Mouse (Mus musculus): ENCODE measurements around the gene Gm42791. TPM values are rescaled to one million over a fixed set of nuclear protein-coding genes. Genes with fewer than 3 reads are reported as not detected.

Gene Gm42791
- polyA plus RNA-seq, 1 experiment from 2014 or later = 3.3 TPM

- ATAC-seq (ENCODE audit: borderline replicate concordance, extremely low read depth, low FRiP score, low TSS enrichment) = peak; percentile 85
- H3K4me3 ChIP-seq = peak overlapping the region; percentile 32
- peaks cover 33% of the 10 kb centered on the region for H3K4me1 ChIP-seq
- no peaks in the 10 kb centered on the region for H3K27me3 ChIP-seq
- H3K9me3 ChIP-seq = no peaks in the 10 kb centered on the region
- H3K9ac ChIP-seq = peak overlapping the region; percentile 40
- WGBS = 6% methylated on average over 26 of the region's 26 CpGs
- H3K27ac ChIP-seq = peak overlapping the region; percentile 52; the same call in 1 of the 2 replicates
- no peaks in the 10 kb centered on the region for H3K36me3 ChIP-seq
- H3K4me2 ChIP-seq = peak overlapping the region; percentile 69
Observed at GRCm38 (mm10) chr5:149006362-149007294, 11.7 kb upstream of the Gm42791 start.

- H3K9ac ChIP-seq = no peak overlapping the region
Observed at GRCm38 (mm10) chr5:149005701-149006361, 10.9 kb upstream of the Gm42791 start.

GRCm38 (mm10) chr5:149005083-149005482 lies 10.1 kb upstream of the Gm42791 start:
- H3K9me3 ChIP-seq = no peaks in the 10 kb centered on the region
- ATAC-seq (ENCODE audit: borderline replicate concordance, extremely low read depth, low FRiP score, low TSS enrichment) = no peak
- H3K27me3 ChIP-seq = no peaks in the 10 kb centered on the region
- H3K27ac ChIP-seq = no peak overlapping the region
- H3K4me2 ChIP-seq = no peak overlapping the region
- no peak overlapping the region for H3K4me3 ChIP-seq
- H3K9ac ChIP-seq = no peak overlapping the region
- no peaks in the 10 kb centered on the region for H3K36me3 ChIP-seq
- WGBS = 40% methylated on average over 9 of the region's 9 CpGs
- peaks cover 33% of the 10 kb centered on the region for H3K4me1 ChIP-seq

More at GRCm38 (mm10) chr5:149005701-149006361, 10.9 kb upstream of the Gm42791 start:
- 55% methylated on average over 9 of the region's 9 CpGs for WGBS
- Histone ChIP-seq H3K27me3 (no peaks in the 10 kb centered on the region), H3K4me1 (peaks cover 33% of the 10 kb centered on the region), H3K27ac (no peak overlapping the region), H3K4me2 (peak overlapping the region; percentile 69), H3K9me3 (no peaks in the 10 kb centered on the region), H3K4me3 (peak overlapping the region; percentile 32), H3K36me3 (no peaks in the 10 kb centered on the region)
- ATAC-seq (ENCODE audit: borderline replicate concordance, extremely low read depth, low FRiP score, low TSS enrichment) = no peak

- no peak for ATAC-seq (ENCODE audit: borderline replicate concordance, extremely low read depth, low FRiP score, low TSS enrichment)
- Histone ChIP-seq H3K4me1 (peaks cover 33% of the 10 kb centered on the region), H3K4me2 (no peak overlapping the region), H3K9me3 (no peaks in the 10 kb centered on the region), H3K9ac (no peak overlapping the region), H3K27ac (no peak overlapping the region), H3K27me3 (no peaks in the 10 kb centered on the region), H3K4me3 (no peak overlapping the region), H3K36me3 (no peaks in the 10 kb centered on the region)
- 39% methylated on average over 2 of the region's 2 CpGs for WGBS
Observed at GRCm38 (mm10) chr5:149003137-149003536, 8.2 kb upstream of the Gm42791 start.

- no peaks in the 10 kb centered on the region for H3K27me3 ChIP-seq
- no peak for ATAC-seq (ENCODE audit: borderline replicate concordance, extremely low read depth, low FRiP score, low TSS enrichment)
- H3K9me3 ChIP-seq = no peaks in the 10 kb centered on the region
- H3K4me3 ChIP-seq = no peak overlapping the region
- WGBS = 62% methylated on average over 6 of the region's 6 CpGs
- peak overlapping the region; percentile 51; the same call in 1 of the 2 replicates for H3K27ac ChIP-seq
- H3K4me2 ChIP-seq = 0 out of 2 replicates have a peak overlapping the region, but pooled peaks have one; percentile 8
- H3K4me1 ChIP-seq = peaks cover 30% of the 10 kb centered on the region
- H3K9ac ChIP-seq = no peak overlapping the region
- H3K36me3 ChIP-seq = no peaks in the 10 kb centered on the region
Observed at GRCm38 (mm10) chr5:149002803-149003115, 7.8 kb upstream of the Gm42791 start.

GRCm38 (mm10) chr5:149002034-149002802 lies 7.3 kb upstream of the Gm42791 start:
- Histone ChIP-seq H3K4me2 (0 out of 2 replicates have a peak overlapping the region, but pooled peaks have one; percentile 8), H3K36me3 (no peaks in the 10 kb centered on the region), H3K4me1 (peaks cover 27% of the 10 kb centered on the region), H3K9ac (no peak overlapping the region), H3K9me3 (no peaks in the 10 kb centered on the region), H3K4me3 (no peak overlapping the region), H3K27ac (peak overlapping the region; percentile 51), H3K27me3 (no peaks in the 10 kb centered on the region)
- 44% methylated on average over 20 of the region's 20 CpGs for WGBS
- no peak for ATAC-seq (ENCODE audit: borderline replicate concordance, extremely low read depth, low FRiP score, low TSS enrichment)

- H3K4me2 ChIP-seq = no peak overlapping the region
- H3K27me3 ChIP-seq = no peaks in the 10 kb centered on the region
- ATAC-seq (ENCODE audit: borderline replicate concordance, extremely low read depth, low FRiP score, low TSS enrichment) = no peak
- no peak overlapping the region for H3K9ac ChIP-seq
- H3K9me3 ChIP-seq = no peaks in the 10 kb centered on the region
- WGBS = 84% methylated on average over 7 of the region's 7 CpGs
- peaks cover 30% of the 10 kb centered on the region for H3K4me1 ChIP-seq
- no peak overlapping the region for H3K4me3 ChIP-seq
- no peak overlapping the region for H3K27ac ChIP-seq
- no peaks in the 10 kb centered on the region for H3K36me3 ChIP-seq
Observed at GRCm38 (mm10) chr5:148999802-149000201, 4.9 kb upstream of the Gm42791 start.

GRCm38 (mm10) chr5:148998512-148998911 lies 3.6 kb upstream of the Gm42791 start:
- H3K4me2 ChIP-seq = no peak overlapping the region
- ATAC-seq (ENCODE audit: borderline replicate concordance, extremely low read depth, low FRiP score, low TSS enrichment) = no peak
- no peak overlapping the region for H3K4me3 ChIP-seq
- H3K36me3 ChIP-seq = no peaks in the 10 kb centered on the region
- H3K9me3 ChIP-seq = no peaks in the 10 kb centered on the region
- H3K27ac ChIP-seq = no peak overlapping the region
- H3K4me1 ChIP-seq = peaks cover 40% of the 10 kb centered on the region
- no peaks in the 10 kb centered on the region for H3K27me3 ChIP-seq
- 67% methylated on average over 14 of the region's 14 CpGs for WGBS
- no peak overlapping the region for H3K9ac ChIP-seq

GRCm38 (mm10) chr5:148996709-148997037 lies 1.7 kb upstream of the Gm42791 start:
- Histone ChIP-seq H3K4me1 (peaks cover 28% of the 10 kb centered on the region), H3K9ac (no peak overlapping the region), H3K27ac (0 out of 2 replicates have a peak overlapping the region, but pooled peaks have one; percentile 13), H3K36me3 (no peaks in the 10 kb centered on the region), H3K4me2 (no peak overlapping the region), H3K4me3 (no peak overlapping the region), H3K27me3 (no peaks in the 10 kb centered on the region), H3K9me3 (no peaks in the 10 kb centered on the region)
- no peak for ATAC-seq (ENCODE audit: borderline replicate concordance, extremely low read depth, low FRiP score, low TSS enrichment)
- 55% methylated on average over 4 of the region's 4 CpGs for WGBS

GRCm38 (mm10) chr5:148995962-148996708 lies 1.2 kb upstream of the Gm42791 start:
- no peak for ATAC-seq (ENCODE audit: borderline replicate concordance, extremely low read depth, low FRiP score, low TSS enrichment)
- Histone ChIP-seq H3K4me3 (no peak overlapping the region), H3K4me1 (peaks cover 28% of the 10 kb centered on the region), H3K36me3 (no peaks in the 10 kb centered on the region), H3K4me2 (peak overlapping the region; percentile 4), H3K27me3 (no peaks in the 10 kb centered on the region), H3K9ac (peak overlapping the region; percentile 11; the same call in 1 of the 2 replicates), H3K9me3 (no peaks in the 10 kb centered on the region), H3K27ac (peak overlapping the region; percentile 95)
- 65% methylated on average over 9 of the region's 9 CpGs for WGBS

GRCm38 (mm10) chr5:148994311-148994705 lies 639 bp downstream of the Gm42791 start:
- Histone ChIP-seq H3K4me1 (peaks cover 28% of the 10 kb centered on the region), H3K9me3 (no peaks in the 10 kb centered on the region), H3K27me3 (no peaks in the 10 kb centered on the region), H3K4me2 (peak overlapping the region; percentile 75), H3K4me3 (peak overlapping the region; percentile 51), H3K36me3 (no peaks in the 10 kb centered on the region), H3K9ac (peak overlapping the region; percentile 51), H3K27ac (peak overlapping the region; percentile 95)
- ATAC-seq (ENCODE audit: borderline replicate concordance, extremely low read depth, low FRiP score, low TSS enrichment) = no peak; the same call in 1 of the 2 replicates
- 9% methylated on average over 7 of the region's 7 CpGs for WGBS

Measured in lung, embryonic 15.5 days (tissue).